Mouse (Mus musculus) MEL (cell line): ENCODE data around the gene Ptpn9. TPM values are rescaled to one million over a fixed set of nuclear protein-coding genes. Genes with fewer than 3 reads are reported as not detected.
"Not testable (repeated sequence)": the region's sequence is repeated elsewhere in the genome, so short reads cannot be mapped to it uniquely, and the experiment has no call there.

ENCODE experiments used
- DNase-seq: peaks from one replicate; pipeline ENCODE4 v3.0.0; 2011; ENCODE audit warnings: low read depth, low spot score
- H3K27ac ChIP-seq: 2 replicates; pipeline ENCODE4 v1.5.1; 2012; ENCODE audit warnings: low read depth, mild to moderate bottlenecking, control low read depth, low read length, moderate library complexity; ENCODE audit not compliant: control insufficient read depth
- H3K27me3 ChIP-seq, 2 experiments: fragments of 150-350 bp in 1 of 2; sonication (generic) in 1 of 2; 2 replicates each; pipeline ENCODE4 v1.6.1; 2012; ENCODE audit warnings: low read length in 2 of 2, mild to moderate bottlenecking in 2 of 2, improper control_type of control experiment in 1 of 2, moderate library complexity in 1 of 2; ENCODE audit not compliant: insufficient read depth in 2 of 2, control insufficient read depth in 1 of 2
- H3K36me3 ChIP-seq, 2 experiments: 2 replicates each; pipeline ENCODE4 v1.6.1; 2012 to 2014; ENCODE audit warnings: low read length in 2 of 2, improper control_type of control experiment in 1 of 2, inconsistent platforms in 1 of 2, mild to moderate bottlenecking in 1 of 2; ENCODE audit not compliant: insufficient read depth in 2 of 2, control insufficient read depth in 1 of 2
- H3K4me1 ChIP-seq, 2 experiments: fragments of 150-350 bp in 1 of 2; sonication (generic) in 1 of 2; 2 replicates each; pipeline ENCODE4 v1.6.1; 2012; ENCODE audit warnings: low read length in 2 of 2, improper control_type of control experiment in 1 of 2, mild to moderate bottlenecking in 1 of 2; ENCODE audit not compliant: insufficient read depth in 2 of 2, control insufficient read depth in 1 of 2
- H3K4me3 ChIP-seq, 2 experiments: fragments of 150-350 bp in 1 of 2; sonication (generic) in 1 of 2; 2 replicates each; pipeline ENCODE4 v1.5.1; 2012; ENCODE audit warnings: low read depth in 2 of 2, low read length in 2 of 2, mild to moderate bottlenecking in 2 of 2, moderate library complexity in 2 of 2, control low read depth in 1 of 2, improper control_type of control experiment in 1 of 2; ENCODE audit not compliant: control insufficient read depth in 1 of 2, insufficient read depth in 1 of 2
- H3K79me2 ChIP-seq: 2 replicates; pipeline ENCODE4 v1.6.1; 2012; ENCODE audit warnings: mild to moderate bottlenecking, low read length, moderate library complexity; ENCODE audit not compliant: control insufficient read depth, poor library complexity, insufficient read depth
- H3K9ac ChIP-seq: 2 replicates; pipeline ENCODE4 v1.6.1; 2012; ENCODE audit warnings: low read depth, mild to moderate bottlenecking, control low read depth, low read length, moderate library complexity; ENCODE audit not compliant: control insufficient read depth, poor library complexity, severe bottlenecking
- H3K9me3 ChIP-seq: fragments of 150-350 bp; sonication (generic); replicated peaks from 2 replicates; pipeline ENCODE4 v1.6.1; 2012; ENCODE audit warnings: mild to moderate bottlenecking, low read length, improper control_type of control experiment, moderate library complexity; ENCODE audit not compliant: insufficient read depth
- BHLHE40 ChIP-seq: IDR thresholded peaks from 2 replicates; pipeline ENCODE4 v1.6.1; 2012; ENCODE audit warnings: low read depth, mild to moderate bottlenecking, inconsistent platforms, low read length, improper control_type of control experiment, borderline replicate concordance
- CHD1 ChIP-seq: IDR thresholded peaks from 2 replicates; pipeline ENCODE4 v1.6.1; 2012; ENCODE audit warnings: low read depth, mild to moderate bottlenecking, inconsistent platforms, low read length, improper control_type of control experiment
- CHD2 ChIP-seq: IDR thresholded peaks from 2 replicates; pipeline ENCODE4 v1.6.1; 2011; ENCODE audit warnings: low read length, improper control_type of control experiment
- E2F4 ChIP-seq: IDR thresholded peaks from 2 replicates; pipeline ENCODE4 v1.6.1; 2011; ENCODE audit warnings: low read depth, low read length, improper control_type of control experiment, borderline replicate concordance
- ETS1 ChIP-seq: IDR thresholded peaks from 2 replicates; pipeline ENCODE4 v1.6.1; 2012; ENCODE audit warnings: low read depth, mild to moderate bottlenecking, inconsistent platforms, low read length, improper control_type of control experiment, moderate library complexity
- GATA1 ChIP-seq: IDR thresholded peaks from 2 replicates; pipeline ENCODE4 v1.6.1; 2011; ENCODE audit warnings: low read depth, low read length, improper control_type of control experiment
- HCFC1 ChIP-seq: IDR thresholded peaks from 2 replicates; pipeline ENCODE4 v1.6.1; 2012; ENCODE audit warnings: low read depth, mild to moderate bottlenecking, inconsistent platforms, low read length, improper control_type of control experiment, moderate library complexity
- JUND ChIP-seq: IDR thresholded peaks from 2 replicates; pipeline ENCODE4 v1.6.1; 2011; ENCODE audit warnings: low read depth, mild to moderate bottlenecking, improper control_type of control experiment, low read length
- MAX ChIP-seq: IDR thresholded peaks from 2 replicates; pipeline ENCODE4 v1.6.1; 2011; ENCODE audit warnings: low read length, improper control_type of control experiment
- MAZ ChIP-seq: IDR thresholded peaks from 2 replicates; pipeline ENCODE4 v1.6.1; 2012; ENCODE audit warnings: low read depth, mild to moderate bottlenecking, inconsistent platforms, low read length, improper control_type of control experiment
- MXI1 ChIP-seq: IDR thresholded peaks from 2 replicates; pipeline ENCODE4 v1.6.1; 2011; ENCODE audit warnings: mild to moderate bottlenecking, low read depth, low read length, improper control_type of control experiment
- MYB ChIP-seq: IDR thresholded peaks from 2 replicates; pipeline ENCODE4 v1.6.1; 2011; ENCODE audit warnings: mild to moderate bottlenecking, low read depth, low read length, improper control_type of control experiment
- NRF1 ChIP-seq: IDR thresholded peaks from 2 replicates; pipeline ENCODE4 v1.6.1; 2014; ENCODE audit warnings: low read depth, mild to moderate bottlenecking, inconsistent platforms, low read length, improper control_type of control experiment, moderate library complexity; ENCODE audit not compliant: poor library complexity, insufficient read depth, severe bottlenecking
- POLR2A ChIP-seq, 2 experiments: IDR thresholded peaks; 2 replicates each; pipeline ENCODE4 v1.6.1; 2011 to 2012; ENCODE audit warnings: low read length in 2 of 2, mild to moderate bottlenecking in 2 of 2, control low read depth in 1 of 2, improper control_type of control experiment in 1 of 2, low read depth in 1 of 2, moderate library complexity in 1 of 2; ENCODE audit not compliant: control insufficient read depth in 1 of 2, insufficient read depth in 1 of 2, poor library complexity in 1 of 2
- RCOR1 ChIP-seq: IDR thresholded peaks from 2 replicates; pipeline ENCODE4 v1.6.1; 2012; ENCODE audit warnings: low read depth, mild to moderate bottlenecking, inconsistent platforms, low read length, improper control_type of control experiment
- SIN3A ChIP-seq: IDR thresholded peaks from 2 replicates; pipeline ENCODE4 v1.6.1; 2012; ENCODE audit warnings: low read length, improper control_type of control experiment, inconsistent platforms
- TBP ChIP-seq: IDR thresholded peaks from 2 replicates; pipeline ENCODE4 v1.8.0; 2011; ENCODE audit warnings: low read depth, low read length, improper control_type of control experiment
- UBTF ChIP-seq: IDR thresholded peaks from 2 replicates; pipeline ENCODE4 v1.6.1; 2012; ENCODE audit warnings: low read depth, mild to moderate bottlenecking, inconsistent platforms, low read length, improper control_type of control experiment, moderate library complexity, borderline replicate concordance; ENCODE audit not compliant: insufficient read depth
- USF1 ChIP-seq: IDR thresholded peaks from 2 replicates; pipeline ENCODE4 v1.6.1; 2014; ENCODE audit warnings: low read depth, mild to moderate bottlenecking, inconsistent platforms, low read length, improper control_type of control experiment, moderate library complexity
- ZNF384 ChIP-seq: IDR thresholded peaks from 2 replicates; pipeline ENCODE4 v1.6.1; 2012; ENCODE audit warnings: low read depth, mild to moderate bottlenecking, inconsistent platforms, low read length, improper control_type of control experiment
- polyA plus RNA-seq, 2 experiments: library from polyadenylated mRNA; stranded (reverse) in 1 of 2; unstranded in 1 of 2; fragments of >175 nt in 1 of 2; fragments of >200 nt in 1 of 2; gene quantifications; 2 replicates each; pipeline versions ENCODE4 v1.2.1 to v1.2.4; 2012; ENCODE audit warnings: low replicate concordance in 2 of 2, low read depth in 1 of 2; ENCODE audit not compliant: insufficient read length in 2 of 2, insufficient read depth in 1 of 2, missing spikeins in 1 of 2
- total RNA-seq: library from RNA; depleted of rRNA; stranded (reverse); fragments of 300-350 nt; gene quantifications from 2 replicates; pipeline ENCODE4 v1.2.3, GENCODE M21; 2012

Gene Ptpn9
- total and polyA plus RNA-seq, 3 experiments: 10.6 to 24.3 TPM; not detected in 1

GRCm38 (mm10) chr9:56997206-56997605, 2.5 kb downstream of the Ptpn9 start:
- DNase-seq, H3K27me3 ChIP-seq, H3K27ac ChIP-seq, H3K9me3 ChIP-seq, H3K36me3 ChIP-seq, H3K4me3 ChIP-seq, H3K4me1 ChIP-seq, H3K9ac ChIP-seq: not testable (repeated sequence)
- peaks cover 19% of the 10 kb centered on the region for H3K79me2 ChIP-seq
- peak; percentile 67; the same call in 1 of the 2 replicates for TF ChIP-seq TBP
- TF ChIP-seq ZNF384: peak; percentile 85

GRCm38 (mm10) chr9:57003011-57003410, 8.3 kb downstream of the Ptpn9 start:
- DNase-seq: no peak
- Histone ChIP-seq H3K4me3 (no peak overlapping the region), H3K36me3 (peaks cover 0 to 7% of the 10 kb centered on the region in 2 experiments; a peak in 1 of 4 replicates), H3K9ac (no peak overlapping the region), H3K27me3 (no peaks in the 10 kb centered on the region), H3K27ac (no peak overlapping the region), H3K4me1 (peaks cover 2 to 4% of the 10 kb centered on the region in 2 experiments; a peak in 1 of 4 replicates), H3K9me3 (no peaks in the 10 kb centered on the region), H3K79me2 (peaks cover 4% of the 10 kb centered on the region; the same call in 1 of the 2 replicates)
- no peak for TF ChIP-seq BHLHE40
- no peak for TF ChIP-seq RCOR1
- no peak for TF ChIP-seq GATA1
- TF ChIP-seq ZNF384: no peak
- TF ChIP-seq JUND: no peak
- no peak for TF ChIP-seq MYB
- no peak for TF ChIP-seq TBP
- TF ChIP-seq MAZ: no peak
- TF ChIP-seq SIN3A: no peak
- no peak for TF ChIP-seq ETS1

- no peak overlapping the region for H3K4me3 ChIP-seq
- TF ChIP-seq E2F4 (no peak), MAZ (no peak), POLR2A (IDR thresholded peaks at IDR 0.05; ENCODE audit: control insufficient read depth in 1 of 2, insufficient read depth in 1 of 2, low read depth in 1 of 2, low read length in 2 of 2, poor library complexity in 1 of 2) (no peak), CHD2 (no peak), CHD1 (no peak), NRF1 (no peak), UBTF (no peak), SIN3A (no peak), RCOR1 (no peak), USF1 (no peak), MAX (no peak), MXI1 (no peak), ZNF384 (no peak), HCFC1 (no peak)
- TF ChIP-seq, all 39 proteins: peak for 0
Measured at GRCm38 (mm10) chr9:57012393-57012792, 17.7 kb downstream of the Ptpn9 start.

More at GRCm38 (mm10) chr9:57012393-57012792, 17.7 kb downstream of the Ptpn9 start:
- no peak for DNase-seq
- no peaks in the 10 kb centered on the region for H3K27me3 ChIP-seq
- no peaks in the 10 kb centered on the region for H3K4me1 ChIP-seq
- H3K9me3 ChIP-seq: no peaks in the 10 kb centered on the region
- no peak overlapping the region for H3K9ac ChIP-seq
- H3K27ac ChIP-seq: no peak overlapping the region
- no peaks in the 10 kb centered on the region for H3K79me2 ChIP-seq
- peaks cover 0 to 3% of the 10 kb centered on the region in 2 experiments; a peak in 2 of 4 replicates for H3K36me3 ChIP-seq
